Mouse (Mus musculus): ENCODE measurements at regions not wholly inside any gene's neighbourhood (a gene's known extent, or its start where the extent isn't known, plus 50 kb on each side); places are given as distances from the start of the nearest gene placed in this dataset.
A peak's percentile ranks its signal among the peaks of the same experiment; 100 is the strongest.

DNA sequence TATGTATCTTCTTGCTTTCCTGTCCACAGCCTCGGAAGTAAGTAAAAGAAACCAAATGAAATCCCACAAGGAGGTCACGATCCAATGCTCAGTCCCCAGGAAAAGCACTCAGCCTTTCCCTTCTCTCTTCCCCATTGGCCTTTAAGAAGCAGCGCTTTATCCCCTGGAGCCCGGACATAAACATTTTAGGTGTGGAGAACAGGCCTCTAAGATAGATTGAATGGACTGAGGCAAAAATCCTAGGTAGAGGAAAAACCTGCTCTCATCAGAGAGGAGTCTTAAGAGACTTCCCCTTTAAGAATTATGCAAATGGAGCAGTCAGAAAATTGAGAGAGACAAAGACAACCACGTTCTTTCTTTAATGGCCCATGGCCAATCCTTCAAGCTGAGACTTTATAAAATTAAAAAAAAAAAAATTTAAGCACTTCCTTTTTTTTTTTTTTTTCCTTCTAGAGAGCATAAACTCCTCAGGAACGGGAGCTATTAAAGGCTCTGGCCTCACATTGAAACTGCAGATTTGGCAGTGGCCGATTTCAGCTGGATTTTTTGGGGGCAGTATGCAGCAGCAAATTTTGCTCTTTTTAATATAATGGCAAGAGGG lies 1020.5 kb downstream of the 9330182O14Rik start:
- Histone ChIP-seq H3K4me3 (replicated peaks; ENCODE audit: extremely low read depth, low read depth, low read length) (no peak overlapping the region), H3K4me1 (ENCODE audit: control insufficient read depth, insufficient read depth, low read length) (no peaks in the 10 kb centered on the region)
- DNase-seq, result no peak
- WGBS, result 30% methylated on average over 7 of the region's 7 CpGs
- TF ChIP-seq CTCF (IDR thresholded peaks at IDR 0.05; ENCODE audit: insufficient read depth, low read length), result no peak
- TF ChIP-seq POLR2A (IDR thresholded peaks at IDR 0.05; ENCODE audit: borderline replicate concordance, extremely low read depth, low read depth, low read length), result no peak

DNA sequence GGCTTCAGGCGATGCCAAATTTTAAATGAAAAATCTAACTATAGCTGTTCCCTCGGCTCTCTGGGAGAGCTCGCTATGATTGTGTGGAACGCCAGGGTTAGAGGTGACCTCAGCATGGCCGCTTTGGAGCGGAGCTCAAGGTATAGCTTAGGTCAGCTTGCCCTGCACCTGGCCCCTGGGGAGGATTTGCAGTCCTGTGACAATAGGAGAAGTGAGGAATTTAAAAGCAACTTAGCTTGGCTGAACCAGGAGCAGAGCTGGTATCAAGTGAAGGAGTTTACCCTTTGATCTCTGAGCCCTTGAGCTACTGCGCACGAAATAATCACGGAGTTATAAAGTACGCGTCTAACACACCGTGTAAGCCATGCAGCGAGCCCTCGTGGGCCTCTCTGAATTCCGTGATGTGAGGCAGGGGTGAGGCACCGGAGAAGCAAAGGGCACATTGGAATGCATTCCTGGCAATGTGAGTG lies 1021.0 kb downstream of the 9330182O14Rik start:
- Histone ChIP-seq H3K4me1 (ENCODE audit: control insufficient read depth, insufficient read depth, low read length) (no peaks in the 10 kb centered on the region), H3K4me3 (replicated peaks; ENCODE audit: extremely low read depth, low read depth, low read length) (peak overlapping the region; percentile 13)
- WGBS, result 15% methylated on average over 16 of the region's 16 CpGs
- TF ChIP-seq POLR2A (IDR thresholded peaks at IDR 0.05; ENCODE audit: borderline replicate concordance, extremely low read depth, low read depth, low read length) (no peak), CTCF (IDR thresholded peaks at IDR 0.05; ENCODE audit: insufficient read depth, low read length) (no peak)
- DNase-seq, result peak; percentile 3

DNA sequence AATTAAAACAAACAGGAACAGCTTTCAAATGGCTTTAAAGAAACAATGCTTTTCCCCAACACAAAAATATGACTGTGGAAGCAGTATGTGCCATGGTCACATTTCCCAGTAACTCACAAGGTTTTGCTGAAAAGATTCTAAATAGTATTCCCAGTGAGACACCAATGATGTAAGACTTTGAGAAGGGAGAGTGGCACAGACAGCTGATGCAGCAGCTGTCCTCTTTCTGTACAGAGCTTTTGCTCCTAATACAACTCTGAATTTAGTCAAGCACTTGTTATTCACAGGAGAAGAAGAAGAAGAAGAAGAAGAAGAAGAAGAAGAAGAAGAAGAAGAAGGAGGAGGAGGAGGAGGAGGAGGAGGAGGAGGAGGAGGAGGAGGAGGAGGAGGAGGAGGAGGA lies 1023.6 kb downstream of the 9330182O14Rik start:
- no peak for TF ChIP-seq POLR2A (IDR thresholded peaks at IDR 0.05; ENCODE audit: borderline replicate concordance, extremely low read depth, low read depth, low read length)
- no peak for TF ChIP-seq CTCF (IDR thresholded peaks at IDR 0.05; ENCODE audit: insufficient read depth, low read length)
- H3K4me1 ChIP-seq (ENCODE audit: control insufficient read depth, insufficient read depth, low read length), result peaks cover 4% of the 10 kb centered on the region
- DNase-seq, result no peak
- no peak overlapping the region for H3K4me3 ChIP-seq (replicated peaks; ENCODE audit: extremely low read depth, low read depth, low read length)

DNA sequence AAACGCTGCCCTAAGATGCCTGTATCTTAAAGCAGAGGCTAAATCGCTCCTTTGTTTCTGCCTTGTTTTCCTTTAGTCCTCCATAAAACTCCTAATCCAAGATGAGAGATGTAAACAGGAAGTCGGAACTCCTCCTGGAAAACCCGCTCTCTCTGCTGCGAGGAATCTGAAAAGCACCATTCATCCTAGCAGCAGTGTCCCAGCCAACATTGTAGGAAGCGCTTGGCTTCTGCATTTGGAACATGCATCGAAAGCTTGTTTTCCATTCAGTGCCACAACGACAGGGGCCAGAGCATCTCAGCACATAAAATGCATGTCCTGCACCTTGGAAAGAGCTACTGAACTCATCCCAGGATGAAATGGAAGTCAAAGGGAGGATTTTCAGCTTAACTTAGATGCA lies 1028.1 kb downstream of the 9330182O14Rik start:
- TF ChIP-seq POLR2A (IDR thresholded peaks at IDR 0.05; ENCODE audit: borderline replicate concordance, extremely low read depth, low read depth, low read length) (no peak), CTCF (IDR thresholded peaks at IDR 0.05; ENCODE audit: insufficient read depth, low read length) (no peak)
- H3K4me3 ChIP-seq (replicated peaks; ENCODE audit: extremely low read depth, low read depth, low read length), result no peak overlapping the region
- DNase-seq, result no peak
- H3K4me1 ChIP-seq (ENCODE audit: control insufficient read depth, insufficient read depth, low read length), result peaks cover 4% of the 10 kb centered on the region
- 27% methylated on average over 8 of the region's 8 CpGs for WGBS

DNA sequence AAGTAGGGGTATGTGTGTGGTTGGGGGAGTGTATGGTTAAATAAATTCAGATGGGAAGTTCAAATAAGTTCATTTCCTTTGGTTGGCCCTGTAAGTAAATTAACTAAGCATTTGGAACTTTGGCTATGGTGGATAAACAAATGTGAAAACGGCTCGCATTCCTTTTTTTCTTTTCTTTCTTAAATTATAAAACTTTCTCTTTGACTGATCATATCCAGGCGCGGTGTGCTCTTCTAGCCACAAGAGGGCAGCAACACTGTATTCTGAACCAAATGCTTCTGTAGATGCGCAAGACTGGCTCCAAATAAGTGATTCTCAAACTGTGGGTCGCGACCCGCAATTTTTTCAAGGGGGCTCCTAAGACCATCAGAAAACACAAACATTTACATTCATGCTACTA lies 1028.6 kb downstream of the 9330182O14Rik start:
- Histone ChIP-seq H3K4me3 (replicated peaks; ENCODE audit: extremely low read depth, low read depth, low read length) (no peak overlapping the region), H3K4me1 (ENCODE audit: control insufficient read depth, insufficient read depth, low read length) (peaks cover 4% of the 10 kb centered on the region)
- WGBS, result 3% methylated on average over 8 of the region's 8 CpGs
- DNase-seq, result peak; percentile 16
- TF ChIP-seq POLR2A (IDR thresholded peaks at IDR 0.05; ENCODE audit: borderline replicate concordance, extremely low read depth, low read depth, low read length) (no peak), CTCF (IDR thresholded peaks at IDR 0.05; ENCODE audit: insufficient read depth, low read length) (peak; percentile 60)

DNA sequence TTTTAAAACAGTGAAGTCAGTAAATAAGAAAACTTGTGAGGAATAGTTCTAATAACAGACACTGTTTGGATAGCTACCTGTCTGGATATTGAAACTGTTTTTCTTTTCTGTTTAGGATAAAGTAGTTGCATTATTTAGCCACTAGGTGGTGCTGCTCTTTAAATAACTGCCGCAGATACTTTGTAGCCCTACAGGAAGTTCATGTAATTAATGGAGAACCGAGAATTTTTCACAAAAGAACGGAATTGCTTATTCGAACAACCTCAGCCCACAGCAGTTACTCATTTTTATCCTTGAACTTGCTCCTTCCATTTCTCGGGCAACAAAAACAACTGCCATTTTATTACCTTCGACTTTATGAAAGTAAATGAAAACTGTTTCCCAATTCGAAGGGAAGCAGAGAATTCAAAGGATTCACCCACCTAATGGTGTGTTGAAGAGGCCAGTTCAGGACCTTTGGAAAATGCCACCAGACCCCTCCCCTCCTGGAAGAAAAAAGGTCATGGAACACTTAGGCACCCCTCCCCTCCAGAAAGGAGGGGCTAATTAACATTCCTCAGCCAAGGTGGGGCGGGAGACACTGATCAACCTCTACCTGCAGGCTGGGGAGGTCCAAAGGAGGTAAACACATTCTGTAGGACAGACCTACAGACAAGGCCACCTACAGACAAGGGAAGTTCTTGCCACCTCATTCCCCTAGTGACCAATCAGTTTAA lies 1029.6 kb downstream of the 9330182O14Rik start:
- peak overlapping the region; percentile 46 for H3K4me3 ChIP-seq (replicated peaks; ENCODE audit: extremely low read depth, low read depth, low read length)
- H3K4me1 ChIP-seq (ENCODE audit: control insufficient read depth, insufficient read depth, low read length), result peaks cover 4% of the 10 kb centered on the region
- 15% methylated on average over 8 of the region's 8 CpGs for WGBS
- TF ChIP-seq POLR2A (IDR thresholded peaks at IDR 0.05; ENCODE audit: borderline replicate concordance, extremely low read depth, low read depth, low read length), result no peak
- TF ChIP-seq CTCF (IDR thresholded peaks at IDR 0.05; ENCODE audit: insufficient read depth, low read length), result peak; percentile 23; the same call in 1 of the 2 replicates
- no peak for DNase-seq

DNA sequence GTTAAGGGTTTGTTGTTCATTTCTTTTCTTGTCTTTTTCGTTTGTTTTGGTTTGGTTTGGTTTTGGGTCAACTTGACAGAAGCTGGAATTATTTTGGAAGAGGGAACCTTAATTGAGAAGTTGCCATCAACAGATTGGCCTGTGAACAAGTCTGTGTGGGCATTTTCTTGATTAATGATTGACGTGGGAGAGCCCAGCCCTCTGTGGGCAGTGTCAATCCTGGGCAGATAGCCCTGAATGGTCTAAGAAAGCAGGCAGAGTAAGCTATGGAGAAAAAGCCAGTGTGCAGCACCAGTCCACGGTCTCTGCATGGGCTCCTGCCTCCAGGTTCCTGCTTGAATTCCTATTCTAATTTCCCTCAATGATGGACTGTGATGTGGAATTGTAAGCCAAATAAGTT lies 1031.4 kb downstream of the 9330182O14Rik start:
- WGBS, result 71% methylated on average over 3 of the region's 3 CpGs
- no peak for TF ChIP-seq POLR2A (IDR thresholded peaks at IDR 0.05; ENCODE audit: borderline replicate concordance, extremely low read depth, low read depth, low read length)
- TF ChIP-seq CTCF (IDR thresholded peaks at IDR 0.05; ENCODE audit: insufficient read depth, low read length), result no peak

DNA sequence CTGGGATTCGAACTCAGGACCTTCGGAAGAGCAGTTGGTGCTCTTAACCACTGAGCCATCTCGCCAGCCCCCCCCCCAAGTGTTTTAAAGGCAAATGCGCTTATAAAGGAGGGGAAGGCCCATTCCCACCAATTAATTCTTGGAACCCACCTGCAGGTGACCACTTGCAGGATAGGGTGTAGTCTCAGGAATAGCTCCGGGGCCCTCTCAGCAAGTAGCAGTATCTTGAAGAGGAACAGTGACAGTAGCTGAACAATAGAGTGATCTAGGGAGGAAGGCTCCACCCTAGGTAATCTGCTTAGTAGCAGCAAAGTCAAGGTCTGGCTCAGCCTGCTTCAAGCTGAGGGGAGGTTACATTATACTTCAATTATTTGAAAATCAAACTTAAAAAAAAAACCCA lies 1056.6 kb downstream of the 9330182O14Rik start:
- Histone ChIP-seq H3K4me3 (replicated peaks; ENCODE audit: extremely low read depth, low read depth, low read length) (no peak overlapping the region), H3K4me1 (ENCODE audit: control insufficient read depth, insufficient read depth, low read length) (no peaks in the 10 kb centered on the region)
- DNase-seq, result no peak
- TF ChIP-seq CTCF (IDR thresholded peaks at IDR 0.05; ENCODE audit: insufficient read depth, low read length), result no peak
- TF ChIP-seq POLR2A (IDR thresholded peaks at IDR 0.05; ENCODE audit: borderline replicate concordance, extremely low read depth, low read depth, low read length), result no peak
- 75% methylated on average over 5 of the region's 5 CpGs for WGBS

More for the DNA sequence above, 1031.4 kb downstream of the 9330182O14Rik start:
- no peak for DNase-seq
- Histone ChIP-seq H3K4me3 (replicated peaks; ENCODE audit: extremely low read depth, low read depth, low read length) (no peak overlapping the region), H3K4me1 (ENCODE audit: control insufficient read depth, insufficient read depth, low read length) (peaks cover 4% of the 10 kb centered on the region)

DNA sequence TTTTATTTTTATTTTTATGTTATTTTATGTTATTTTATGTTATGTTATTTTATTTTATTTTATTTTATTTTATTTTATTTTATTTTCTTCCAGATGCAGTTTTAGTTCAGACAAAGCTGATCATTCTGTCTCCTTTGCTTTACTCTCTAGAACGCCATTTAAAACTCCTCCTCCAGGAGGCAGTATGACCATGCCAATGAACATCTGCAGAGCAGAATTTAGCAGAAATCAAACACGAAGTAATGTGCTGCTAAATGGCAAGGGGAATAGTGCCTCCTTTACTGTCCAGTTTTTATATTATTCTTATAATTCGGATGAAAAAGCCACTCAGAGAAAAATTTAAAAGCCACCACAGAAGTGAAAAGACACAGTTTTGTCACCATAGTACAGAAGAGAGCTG lies 1059.1 kb downstream of the 9330182O14Rik start:
- Histone ChIP-seq H3K4me1 (ENCODE audit: control insufficient read depth, insufficient read depth, low read length) (no peaks in the 10 kb centered on the region), H3K4me3 (replicated peaks; ENCODE audit: extremely low read depth, low read depth, low read length) (no peak overlapping the region)
- no peak for DNase-seq
- 18% methylated on average over 3 of the region's 3 CpGs for WGBS
- TF ChIP-seq CTCF (IDR thresholded peaks at IDR 0.05; ENCODE audit: insufficient read depth, low read length), result no peak
- no peak for TF ChIP-seq POLR2A (IDR thresholded peaks at IDR 0.05; ENCODE audit: borderline replicate concordance, extremely low read depth, low read depth, low read length)

DNA sequence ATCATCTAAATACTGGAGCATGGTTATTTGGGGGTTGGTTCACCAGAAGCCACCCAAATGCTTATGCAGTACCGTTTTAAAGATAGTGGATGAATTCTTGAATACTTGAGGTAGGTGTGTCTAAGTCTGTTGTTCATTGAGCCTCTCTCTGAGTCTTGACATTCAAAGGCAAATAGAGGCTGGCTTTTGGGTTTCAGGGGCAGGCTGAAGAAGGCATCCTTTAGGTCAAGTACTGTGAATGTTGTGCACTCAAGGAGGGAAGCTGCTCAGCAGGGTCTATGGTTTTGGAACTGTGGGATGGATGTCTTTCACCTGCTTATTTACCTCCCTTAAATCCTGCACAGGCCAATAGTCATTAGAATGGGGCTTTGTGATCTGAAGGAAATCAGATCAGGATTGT lies 1089.6 kb downstream of the 9330182O14Rik start:
- Histone ChIP-seq H3K4me1 (ENCODE audit: control insufficient read depth, insufficient read depth, low read length) (no peaks in the 10 kb centered on the region), H3K4me3 (replicated peaks; ENCODE audit: extremely low read depth, low read depth, low read length) (no peak overlapping the region)
- WGBS, result 73% methylated on average over 1 of the region's 1 CpGs
- no peak for TF ChIP-seq POLR2A (IDR thresholded peaks at IDR 0.05; ENCODE audit: borderline replicate concordance, extremely low read depth, low read depth, low read length)
- no peak for TF ChIP-seq CTCF (IDR thresholded peaks at IDR 0.05; ENCODE audit: insufficient read depth, low read length)
- no peak for DNase-seq
